Mouse (Mus musculus) intestine, embryonic 15.5 days (tissue): ENCODE data around the gene A030003K21Rik. TPM values are rescaled to one million over a fixed set of nuclear protein-coding genes. Genes with fewer than 3 reads are reported as not detected.
A peak's percentile ranks its signal among the peaks of the same experiment; 100 is the strongest.
"Not testable (repeated sequence)": the region's sequence is repeated elsewhere in the genome, so short reads cannot be mapped to it uniquely, and the experiment has no call there.

Experiments used
- ATAC-seq: fragments of 200-750 bp; cut with Nextera tagmentation; 2 replicates; pipeline ENCODE4 v1.8.0; 2017; ENCODE audit warnings: moderate TSS enrichment, moderate library complexity
- H3K27ac ChIP-seq: fragments of 300-500 bp; sonication (generic); 2 replicates; pipeline ENCODE4 v1.5.1; 2015; ENCODE audit warnings: mild to moderate bottlenecking, inconsistent platforms
- H3K27me3 ChIP-seq: fragments of 300-500 bp; sonication (generic); replicated peaks from 2 replicates; pipeline ENCODE4 v1.6.1; 2015; ENCODE audit warnings: inconsistent platforms
- H3K36me3 ChIP-seq: fragments of 300-500 bp; sonication (generic); 2 replicates; pipeline ENCODE4 v1.6.1; 2015; ENCODE audit warnings: inconsistent platforms
- H3K4me1 ChIP-seq: fragments of 300-500 bp; sonication (generic); replicated peaks from 2 replicates; pipeline ENCODE4 v1.6.1; 2015; ENCODE audit warnings: inconsistent platforms
- H3K4me2 ChIP-seq: fragments of 300-500 bp; sonication (generic); replicated peaks from 2 replicates; pipeline ENCODE4 v1.6.1; 2015; ENCODE audit warnings: mild to moderate bottlenecking, inconsistent platforms
- H3K4me3 ChIP-seq: fragments of 300-500 bp; sonication (generic); replicated peaks from 2 replicates; pipeline ENCODE4 v1.5.1; 2015; ENCODE audit warnings: inconsistent platforms
- H3K9ac ChIP-seq: fragments of 300-500 bp; sonication (generic); 2 replicates; pipeline ENCODE4 v1.6.1; 2015; ENCODE audit warnings: inconsistent platforms
- H3K9me3 ChIP-seq: fragments of 300-500 bp; sonication (generic); 2 replicates; pipeline ENCODE4 v1.6.1; 2016; ENCODE audit warnings: inconsistent platforms
- WGBS: fragments of 180-500 bp; shearing (Covaris S2); methylation state at CpG from one replicate; pipeline ENCODE4 v1.1.7; 2015; 5-methylcytosine and 5-hydroxymethylcytosine counted together
- polyA plus RNA-seq: library from polyadenylated mRNA; unstranded; fragments of >200 nt; fragmentation: Nextera tagmentation; extraction: Ambion mirVana; gene quantifications from 2 replicates; pipeline ENCODE4 v1.2.1, GENCODE M21; 2015

A030003K21Rik gene
- polyA plus RNA-seq: not detected in 2 replicates

DNA sequence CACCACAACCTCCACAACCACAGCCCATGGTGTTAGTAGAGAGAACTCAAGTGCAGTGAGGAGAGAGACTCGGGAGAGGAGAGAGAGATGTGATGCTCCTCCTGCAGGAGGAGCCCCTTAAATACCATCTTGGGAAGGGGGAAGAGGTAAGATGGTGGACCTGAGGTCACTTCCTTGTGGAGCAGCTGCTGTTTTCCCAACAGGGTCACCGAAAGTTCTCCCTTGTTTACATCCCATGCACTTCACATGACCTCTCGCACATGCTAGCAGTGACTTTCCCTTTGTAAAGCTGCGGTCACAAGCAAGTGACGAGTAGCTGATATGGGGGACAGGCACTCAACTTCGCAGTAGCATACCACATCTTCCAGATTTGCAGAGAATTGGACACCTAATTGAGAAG lies at the start of gene A030003K21Rik:
TSS of gene A030003K21Rik (minus strand) at position 94 of the 400 bp plus-strand sequence.
- not testable (repeated sequence) for ATAC-seq, H3K9ac ChIP-seq, H3K9me3 ChIP-seq, H3K4me3 ChIP-seq, H3K4me2 ChIP-seq, H3K27ac ChIP-seq, H3K4me1 ChIP-seq, H3K27me3 ChIP-seq, H3K36me3 ChIP-seq
- no CpG with 5 or more reads among the region's 6 CpGs for WGBS

DNA sequence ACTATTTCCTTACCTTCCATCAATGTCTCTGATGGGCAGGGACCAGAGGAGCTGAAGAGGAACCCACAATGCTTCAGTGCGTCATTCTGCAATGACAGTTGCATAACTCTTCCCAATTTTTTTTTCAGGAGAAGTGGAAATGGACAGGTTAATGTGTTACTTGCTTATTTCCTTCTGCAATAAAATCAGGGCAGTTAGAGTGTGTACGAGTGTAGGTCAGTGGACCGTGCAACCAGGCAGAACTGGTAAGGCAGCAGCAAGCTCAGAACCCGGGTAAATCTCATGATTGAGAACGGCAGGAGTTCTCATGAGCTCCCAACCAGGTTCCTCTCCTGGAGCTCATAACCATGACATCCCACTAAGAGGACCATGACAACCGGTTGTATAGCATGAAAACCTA lies 48.9 kb upstream of the A030003K21Rik start:
- Histone ChIP-seq H3K4me1 (no peaks in the 10 kb centered on the region; the same call in 1 of the 2 replicates), H3K4me2 (no peak overlapping the region), H3K36me3 (no peaks in the 10 kb centered on the region), H3K9me3 (no peaks in the 10 kb centered on the region), H3K27me3 (no peaks in the 10 kb centered on the region), H3K4me3 (no peak overlapping the region), H3K27ac (peak overlapping the region; percentile 48), H3K9ac (no peak overlapping the region)
- peak; percentile 77 for ATAC-seq
- 66% methylated on average over 6 of the region's 6 CpGs for WGBS

DNA sequence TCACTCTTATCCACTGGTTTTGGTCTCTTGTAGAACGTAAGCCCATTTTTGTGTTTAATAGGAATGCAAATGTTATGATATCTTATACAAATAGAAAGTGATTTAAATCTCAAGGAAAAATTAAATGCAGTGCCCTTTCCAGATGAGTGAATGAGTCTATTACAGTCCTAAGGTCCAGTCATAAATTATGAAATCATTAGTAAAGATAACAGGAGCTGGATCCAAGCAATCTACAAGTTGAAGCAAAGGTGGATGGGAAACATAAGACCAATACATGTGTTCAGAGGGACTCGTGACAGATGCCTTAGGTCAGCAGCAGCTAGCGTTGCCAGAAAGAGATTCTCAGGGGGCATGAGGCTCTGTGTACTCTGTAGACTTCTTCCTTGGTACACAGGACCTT lies 48.4 kb upstream of the A030003K21Rik start:
- Histone ChIP-seq H3K9me3 (no peaks in the 10 kb centered on the region), H3K36me3 (no peaks in the 10 kb centered on the region), H3K27me3 (no peaks in the 10 kb centered on the region), H3K4me3 (no peak overlapping the region), H3K27ac (peak overlapping the region; percentile 57), H3K9ac (no peak overlapping the region), H3K4me1 (no peaks in the 10 kb centered on the region; the same call in 1 of the 2 replicates), H3K4me2 (no peak overlapping the region)
- 58% methylated on average over 3 of the region's 3 CpGs for WGBS
- peak; percentile 87 for ATAC-seq

DNA sequence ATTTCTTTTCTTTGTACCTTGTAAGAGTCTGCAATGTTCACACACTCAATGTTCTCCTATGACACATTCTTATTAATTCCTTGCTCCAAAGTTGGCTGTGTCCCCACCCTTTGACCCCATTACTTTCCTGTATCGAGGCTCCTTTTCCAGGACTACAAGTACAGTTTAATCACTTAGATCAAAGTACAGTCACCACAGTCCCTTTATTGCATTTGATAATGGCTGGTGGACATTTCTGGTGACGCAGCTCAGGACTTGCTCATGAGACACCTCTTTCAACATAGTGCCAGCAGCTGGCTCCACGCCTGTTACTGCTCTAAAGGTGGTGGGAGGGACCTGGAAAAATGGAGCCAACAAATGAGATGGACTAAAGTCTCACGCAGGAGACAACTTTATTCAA lies 47.9 kb upstream of the A030003K21Rik start:
- H3K9ac ChIP-seq: no peak overlapping the region
- no peaks in the 10 kb centered on the region for H3K9me3 ChIP-seq
- H3K4me2 ChIP-seq: no peak overlapping the region
- no peaks in the 10 kb centered on the region for H3K36me3 ChIP-seq
- H3K4me3 ChIP-seq: no peak overlapping the region
- peak overlapping the region; percentile 69 for H3K27ac ChIP-seq
- no peaks in the 10 kb centered on the region; the same call in 1 of the 2 replicates for H3K4me1 ChIP-seq
- peak; percentile 91 for ATAC-seq
- no peaks in the 10 kb centered on the region for H3K27me3 ChIP-seq
- WGBS: 47% methylated on average over 4 of the region's 4 CpGs

DNA sequence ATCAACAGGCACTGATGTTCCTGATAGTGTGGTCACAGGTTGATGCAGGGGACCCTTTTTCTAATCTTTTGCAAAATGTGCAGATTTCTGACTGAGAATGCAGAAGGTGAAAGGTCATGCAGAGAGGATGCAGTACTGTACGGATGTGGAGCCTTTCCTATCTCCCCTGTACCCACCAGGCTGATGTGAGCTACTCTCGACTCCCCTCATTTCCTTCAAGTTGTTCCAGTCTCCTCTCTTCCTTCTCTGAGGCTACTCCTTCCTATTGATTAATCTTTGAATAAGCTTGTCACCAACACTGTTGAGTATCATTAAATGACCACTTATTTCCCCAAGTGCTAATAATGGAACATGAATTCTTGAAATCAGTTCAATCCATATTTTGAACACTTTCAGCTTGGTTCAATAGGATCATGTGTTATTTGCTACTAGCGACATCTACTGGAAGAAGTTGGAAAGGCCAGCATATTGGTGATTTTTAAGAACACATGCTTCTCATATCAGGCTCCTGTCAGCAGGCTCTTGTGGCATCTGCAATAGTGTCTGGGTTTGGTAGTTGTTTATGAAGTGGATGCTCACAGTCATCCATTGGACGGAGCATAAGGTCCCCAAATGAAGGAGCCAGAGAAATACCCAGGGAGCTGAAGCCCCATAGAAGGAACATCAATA lies 44.5 kb upstream of the A030003K21Rik start:
- no peaks in the 10 kb centered on the region for H3K9me3 ChIP-seq
- no peak overlapping the region for H3K4me3 ChIP-seq
- 36% methylated on average over 4 of the region's 4 CpGs for WGBS
- H3K27me3 ChIP-seq: no peaks in the 10 kb centered on the region
- H3K4me2 ChIP-seq: no peak overlapping the region
- H3K27ac ChIP-seq: no peak overlapping the region
- H3K4me1 ChIP-seq: no peaks in the 10 kb centered on the region; the same call in 1 of the 2 replicates
- no peak overlapping the region for H3K9ac ChIP-seq
- no peaks in the 10 kb centered on the region for H3K36me3 ChIP-seq
- ATAC-seq: no peak

DNA sequence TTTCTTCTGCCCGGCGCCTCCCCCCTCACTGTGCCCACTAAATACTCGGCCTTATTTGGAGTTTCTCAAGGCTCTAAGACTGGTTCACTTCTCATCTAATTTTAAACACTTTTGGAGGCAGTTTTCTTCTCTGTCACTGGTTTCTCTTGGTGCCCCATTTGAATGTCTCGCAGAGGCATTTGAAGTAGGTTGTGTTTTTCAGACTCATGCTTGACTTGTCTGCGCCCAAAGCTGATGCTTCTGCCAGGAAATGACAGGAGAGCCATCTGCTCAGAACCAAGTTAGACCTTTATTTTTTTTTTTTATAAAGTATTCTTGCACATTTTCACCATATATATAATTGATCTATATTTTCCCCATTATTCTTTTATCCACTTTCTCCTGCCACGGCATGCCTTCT lies 43.5 kb upstream of the A030003K21Rik start:
- Histone ChIP-seq H3K4me1 (no peaks in the 10 kb centered on the region; the same call in 1 of the 2 replicates), H3K27ac (no peak overlapping the region), H3K4me2 (no peak overlapping the region), H3K4me3 (no peak overlapping the region), H3K36me3 (no peaks in the 10 kb centered on the region), H3K9me3 (no peaks in the 10 kb centered on the region), H3K9ac (no peak overlapping the region), H3K27me3 (no peaks in the 10 kb centered on the region)
- 88% methylated on average over 6 of the region's 6 CpGs for WGBS
- ATAC-seq: no peak

DNA sequence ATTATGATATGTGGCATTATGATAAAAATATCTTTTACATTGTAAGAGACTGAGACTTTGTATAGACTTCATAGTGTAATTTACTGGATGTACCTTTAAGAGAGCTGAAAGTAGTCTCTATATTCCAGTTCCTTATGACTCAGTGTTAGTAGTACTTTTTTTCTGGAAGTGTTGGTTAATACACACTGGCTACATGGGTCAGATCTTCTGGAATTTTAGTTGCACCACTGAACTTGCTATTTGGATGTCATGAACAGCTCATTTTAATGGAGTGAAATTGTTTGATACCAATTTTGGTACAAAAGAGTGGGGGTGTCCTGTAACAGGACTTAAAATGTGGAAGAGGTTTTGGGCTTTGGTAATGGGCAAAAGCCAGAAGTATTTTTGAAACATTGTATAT lies 34.7 kb upstream of the A030003K21Rik start:
- H3K9me3 ChIP-seq: no peaks in the 10 kb centered on the region
- ATAC-seq: no peak

DNA sequence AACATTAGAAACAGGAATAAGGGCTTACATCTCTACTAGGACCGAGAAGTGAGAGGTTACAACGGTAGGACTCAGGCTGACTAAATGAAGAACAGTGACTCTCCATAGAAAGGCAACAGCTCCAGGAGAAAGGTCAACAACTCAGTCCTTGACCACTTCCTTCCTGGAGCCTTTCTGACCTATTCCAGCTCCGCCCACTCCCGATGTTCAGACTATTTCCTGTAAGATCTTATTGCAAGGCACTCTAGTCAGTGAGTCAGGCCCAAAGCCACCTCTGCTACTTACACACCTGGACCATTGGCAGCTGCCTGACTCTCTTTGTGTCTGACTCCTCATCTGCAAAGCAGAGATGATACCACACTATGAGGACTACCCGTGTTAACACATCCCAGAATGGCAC lies 32.6 kb upstream of the A030003K21Rik start:
- H3K36me3 ChIP-seq: no peaks in the 10 kb centered on the region
- H3K9me3 ChIP-seq: no peaks in the 10 kb centered on the region
- ATAC-seq: no peak
- H3K27me3 ChIP-seq: no peaks in the 10 kb centered on the region
- H3K4me1 ChIP-seq: no peaks in the 10 kb centered on the region
- no peak overlapping the region for H3K27ac ChIP-seq
- WGBS: 82% methylated on average over 5 of the region's 5 CpGs
- H3K4me3 ChIP-seq: no peak overlapping the region
- H3K9ac ChIP-seq: no peak overlapping the region
- no peak overlapping the region for H3K4me2 ChIP-seq

More for the DNA sequence above, 34.7 kb upstream of the A030003K21Rik start:
- Histone ChIP-seq H3K9ac (no peak overlapping the region), H3K27me3 (no peaks in the 10 kb centered on the region), H3K27ac (no peak overlapping the region), H3K4me2 (no peak overlapping the region), H3K36me3 (no peaks in the 10 kb centered on the region), H3K4me3 (no peak overlapping the region), H3K4me1 (no peaks in the 10 kb centered on the region)

DNA sequence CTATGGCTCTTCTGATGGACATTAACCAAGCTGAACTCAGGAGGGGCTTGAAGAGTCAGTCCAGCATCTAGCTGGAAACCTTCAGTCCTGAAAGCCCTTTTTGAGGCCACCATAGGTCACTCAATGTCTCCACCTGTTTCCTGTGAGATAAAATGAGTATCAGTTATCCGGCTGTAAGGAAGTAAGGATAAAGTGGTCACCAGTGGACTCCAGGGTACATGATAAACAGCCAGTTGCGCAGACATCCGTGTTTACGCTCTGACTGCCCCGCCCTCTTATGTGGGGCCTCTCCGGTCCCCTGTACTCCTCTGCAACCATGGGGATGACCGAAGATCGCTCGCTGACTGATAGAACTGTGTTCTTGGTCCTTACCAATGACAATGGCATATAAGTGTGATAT lies 31.2 kb upstream of the A030003K21Rik start:
- ATAC-seq: peak; percentile 49; the same call in 1 of the 2 replicates
- Histone ChIP-seq H3K4me1 (no peaks in the 10 kb centered on the region), H3K4me2 (no peak overlapping the region), H3K27ac (no peak overlapping the region), H3K27me3 (no peaks in the 10 kb centered on the region), H3K9ac (no peak overlapping the region), H3K4me3 (no peak overlapping the region), H3K36me3 (no peaks in the 10 kb centered on the region), H3K9me3 (no peaks in the 10 kb centered on the region)
- 76% methylated on average over 9 of the region's 9 CpGs for WGBS

DNA sequence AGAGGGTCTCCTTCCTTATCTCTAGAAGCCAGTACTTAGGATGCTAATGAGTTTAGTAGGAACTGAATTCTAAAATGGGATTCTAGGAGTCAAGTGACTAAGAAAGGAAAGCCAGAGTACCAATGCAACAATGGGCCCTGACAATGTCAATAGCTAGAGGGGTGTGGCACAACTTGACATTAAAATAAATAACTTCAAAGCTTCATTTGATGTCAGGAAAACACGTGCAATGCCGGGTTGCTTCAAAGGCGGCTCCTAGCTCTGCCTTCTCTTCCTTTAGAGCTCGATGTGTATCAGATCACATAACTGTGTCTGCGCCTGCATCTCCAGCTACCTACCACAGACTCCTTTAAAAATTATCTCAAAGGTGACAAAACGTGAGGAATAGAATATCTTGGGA lies 30.7 kb upstream of the A030003K21Rik start:
- WGBS: 70% methylated on average over 6 of the region's 6 CpGs
- H3K4me2 ChIP-seq: no peak overlapping the region
- H3K4me3 ChIP-seq: no peak overlapping the region
- H3K27me3 ChIP-seq: no peaks in the 10 kb centered on the region
- no peak overlapping the region for H3K27ac ChIP-seq
- ATAC-seq: no peak
- no peaks in the 10 kb centered on the region for H3K36me3 ChIP-seq
- no peak overlapping the region for H3K9ac ChIP-seq
- H3K9me3 ChIP-seq: no peaks in the 10 kb centered on the region
- H3K4me1 ChIP-seq: no peaks in the 10 kb centered on the region

DNA sequence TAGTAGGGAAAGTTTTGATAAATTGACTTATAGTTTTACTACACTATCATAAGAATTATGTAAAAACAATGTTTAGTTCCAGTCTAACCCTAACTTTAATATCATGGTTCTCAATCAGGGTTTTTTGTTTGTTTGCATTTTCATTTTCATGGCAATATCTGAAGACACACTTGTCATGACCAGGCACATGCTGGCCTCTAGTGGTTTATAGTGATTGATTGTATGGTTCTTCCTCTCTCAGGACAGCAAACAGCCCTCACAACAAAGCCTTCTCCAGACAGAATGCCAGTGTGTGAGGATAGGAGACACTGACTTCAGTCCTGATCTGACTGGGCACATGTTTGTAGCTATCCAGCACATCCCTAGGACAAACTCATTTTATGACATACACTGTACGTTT lies 30.1 kb upstream of the A030003K21Rik start:
- Histone ChIP-seq H3K9me3 (no peaks in the 10 kb centered on the region), H3K36me3 (no peaks in the 10 kb centered on the region), H3K27me3 (no peaks in the 10 kb centered on the region), H3K27ac (no peak overlapping the region), H3K4me3 (no peak overlapping the region), H3K4me1 (no peaks in the 10 kb centered on the region), H3K9ac (no peak overlapping the region), H3K4me2 (no peak overlapping the region)
- ATAC-seq: no peak
- 87% methylated on average over 1 of the region's 1 CpGs for WGBS

DNA sequence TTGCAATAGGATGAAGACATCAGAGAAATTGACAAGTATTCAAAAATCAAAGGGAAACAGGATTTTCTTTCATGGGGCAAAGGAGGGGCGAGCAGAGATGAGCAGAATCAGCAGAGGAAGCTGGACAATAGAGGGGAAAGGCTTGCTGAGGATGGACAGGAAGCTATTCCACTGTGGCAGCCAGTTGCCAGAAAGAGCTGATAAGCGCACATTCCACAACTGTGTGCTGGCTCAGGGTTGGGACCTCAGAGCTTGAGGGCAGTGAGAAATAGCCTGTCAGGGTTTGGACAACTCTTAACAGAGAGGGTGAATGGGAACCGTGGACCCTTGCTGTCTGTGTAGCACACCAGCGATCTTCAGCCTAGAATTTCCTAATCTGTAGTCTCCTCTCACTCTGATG lies 28.9 kb upstream of the A030003K21Rik start:
- H3K36me3 ChIP-seq: no peaks in the 10 kb centered on the region
- H3K27me3 ChIP-seq: no peaks in the 10 kb centered on the region
- H3K4me3 ChIP-seq: no peak overlapping the region
- no peak overlapping the region for H3K9ac ChIP-seq
- no peak for ATAC-seq
- H3K9me3 ChIP-seq: no peaks in the 10 kb centered on the region
- no peak overlapping the region for H3K4me2 ChIP-seq
- H3K27ac ChIP-seq: no peak overlapping the region
- 44% methylated on average over 4 of the region's 4 CpGs for WGBS
- H3K4me1 ChIP-seq: no peaks in the 10 kb centered on the region

DNA sequence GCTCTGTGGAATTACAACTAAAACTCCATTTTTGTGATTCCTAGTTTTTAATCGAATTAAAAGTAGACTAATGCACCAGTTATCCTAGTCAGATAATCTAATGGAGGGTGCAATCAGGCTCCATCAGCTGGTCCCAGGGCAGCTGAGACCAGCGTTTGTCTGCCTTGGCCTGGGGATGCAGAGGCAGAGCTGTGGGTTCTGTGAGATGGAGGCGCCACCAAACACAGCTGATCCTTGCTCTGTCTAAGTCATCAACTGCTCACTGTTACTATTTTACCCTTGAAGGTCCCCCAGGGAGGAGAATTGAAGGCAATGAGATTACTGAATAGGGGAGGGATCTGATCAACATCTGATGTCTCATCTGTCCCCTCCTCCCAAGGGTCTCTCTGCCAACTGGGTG lies 23.2 kb upstream of the A030003K21Rik start:
- WGBS: 67% methylated on average over 3 of the region's 3 CpGs
- Histone ChIP-seq H3K36me3 (no peaks in the 10 kb centered on the region), H3K4me2 (no peak overlapping the region), H3K9ac (no peak overlapping the region), H3K27me3 (no peaks in the 10 kb centered on the region), H3K27ac (no peak overlapping the region), H3K9me3 (no peaks in the 10 kb centered on the region), H3K4me3 (no peak overlapping the region), H3K4me1 (no peaks in the 10 kb centered on the region)
- ATAC-seq: no peak
